Mouse (Mus musculus): Measurements from ENCODE around the gene Sgsm2.

Gene Sgsm2

GRCm38 (mm10) chr11:74840739-74841138, 56.1 kb downstream of the Sgsm2 start:
- no peak for DNase-seq (ENCODE audit: low spot score)

GRCm38 (mm10) chr11:74839860-74840715, 56.8 kb downstream of the Sgsm2 start:
- no peak for DNase-seq (ENCODE audit: low spot score)

DNA sequence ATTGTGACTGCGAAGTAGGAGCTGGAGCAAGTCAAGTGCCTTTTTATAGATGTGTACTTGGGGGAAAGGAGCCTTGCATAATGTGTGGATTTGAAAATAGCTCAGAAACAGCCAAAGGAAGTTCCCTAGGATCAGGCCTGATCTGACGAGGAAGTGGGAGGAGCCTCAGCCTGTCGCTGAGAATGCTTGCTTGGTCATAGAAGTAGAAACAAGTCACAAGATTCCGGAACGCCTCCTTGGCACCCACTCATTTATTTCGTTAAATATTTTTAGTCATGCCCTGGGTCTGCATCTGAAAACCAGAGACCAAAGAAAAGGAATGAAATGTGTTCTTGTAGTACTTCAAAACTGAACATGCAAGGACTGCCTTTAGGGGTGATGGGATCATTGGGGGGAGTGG, 57.9 kb downstream of the Sgsm2 start:
- peak; percentile 87 for DNase-seq (ENCODE audit: low spot score)

DNA sequence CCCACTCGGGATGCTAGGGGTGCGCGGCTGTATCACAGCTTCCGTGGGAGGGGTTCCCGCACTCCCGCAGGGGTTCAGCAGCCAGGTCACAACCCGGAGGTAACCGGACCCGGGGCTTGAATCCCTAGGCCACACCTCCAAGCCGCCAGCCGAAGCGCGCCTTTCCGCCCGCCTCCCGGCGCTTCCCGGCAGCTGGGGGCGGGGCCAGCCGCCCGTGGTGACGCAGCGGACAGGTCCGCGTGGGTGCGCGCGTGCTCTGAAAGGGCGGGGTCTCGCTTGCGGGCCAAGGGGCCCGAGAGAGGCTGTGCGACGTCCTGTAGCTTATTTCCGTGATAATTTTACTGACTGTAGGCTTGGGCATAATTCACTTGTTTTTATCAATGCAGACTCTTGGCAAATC, 58.4 kb downstream of the Sgsm2 start:
- peak; percentile 96 for DNase-seq (ENCODE audit: low spot score)

- DNase-seq (ENCODE audit: low spot score) = peak; percentile 98
Measured at GRCm38 (mm10) chr11:74837694-74838431, 59.0 kb downstream of the Sgsm2 start.

GRCm38 (mm10) chr11:74837056-74837693, 59.7 kb downstream of the Sgsm2 start:
- no peak for DNase-seq (ENCODE audit: low spot score)

GRCm38 (mm10) chr11:74836225-74837055, 60.4 kb downstream of the Sgsm2 start:
- no peak for DNase-seq (ENCODE audit: low spot score)

DNA sequence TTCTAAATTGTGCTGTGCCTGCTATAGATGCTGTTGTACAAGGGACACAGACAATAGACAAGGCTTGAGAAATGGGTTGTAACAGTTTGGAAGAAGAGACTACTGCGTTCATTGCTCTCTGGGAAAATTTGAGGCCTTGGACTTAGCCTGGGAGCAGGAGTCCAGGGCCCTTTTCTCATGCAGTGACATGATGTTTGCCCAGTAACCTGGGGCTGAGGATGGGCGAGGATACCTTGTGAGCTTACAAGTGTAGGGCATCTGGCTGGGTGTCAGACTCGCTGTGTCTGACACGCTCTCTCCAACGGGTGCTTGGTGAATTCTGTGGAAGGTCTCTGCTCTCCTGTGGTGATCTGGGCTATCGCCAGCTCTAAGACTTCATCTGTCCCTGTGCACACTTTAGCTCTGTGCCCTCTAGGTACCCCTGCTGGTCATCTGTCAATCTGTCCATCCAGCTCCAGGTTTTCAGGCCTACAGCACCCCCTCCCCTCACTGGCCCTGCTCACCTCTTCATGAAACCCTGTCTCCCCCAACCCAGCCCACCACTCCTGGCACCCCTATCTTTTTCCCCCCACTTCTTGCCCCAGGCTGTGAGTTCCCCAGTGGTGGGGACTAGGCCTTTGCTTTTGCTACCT, 61.2 kb downstream of the Sgsm2 start:
- DNase-seq (ENCODE audit: low spot score) = no peak

DNA sequence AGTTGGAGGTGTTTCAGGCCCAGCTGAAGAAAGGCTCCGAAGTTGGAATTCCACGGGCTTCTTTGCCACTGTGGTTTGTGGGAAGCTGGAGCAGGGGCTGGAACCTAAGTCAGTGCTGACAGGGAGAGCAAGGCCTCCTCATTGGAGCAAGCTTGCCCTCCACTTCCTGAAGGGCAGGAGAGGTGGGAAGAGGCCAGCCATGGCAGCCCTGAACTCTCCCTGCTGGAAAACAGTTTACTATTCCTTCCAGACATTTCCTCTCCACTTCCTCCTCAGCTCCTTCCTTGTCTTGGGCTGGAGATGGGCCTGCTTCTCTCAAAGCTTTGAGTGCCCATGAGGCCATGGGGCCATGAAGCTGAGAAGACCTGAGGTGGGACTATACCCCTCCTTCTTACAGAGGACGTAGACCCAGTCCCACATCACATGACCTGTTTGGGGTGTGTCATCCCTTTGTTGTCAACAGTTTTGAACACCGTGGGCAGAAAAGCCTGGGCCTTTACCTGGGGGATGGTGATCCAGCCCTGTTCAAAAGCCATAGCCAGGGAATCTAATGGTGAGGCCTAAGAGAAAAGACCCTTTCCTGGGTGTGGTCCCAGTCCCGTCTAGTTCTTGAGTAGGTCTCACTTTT, 62.1 kb downstream of the Sgsm2 start:
- no peak for DNase-seq (ENCODE audit: low spot score)

DNA sequence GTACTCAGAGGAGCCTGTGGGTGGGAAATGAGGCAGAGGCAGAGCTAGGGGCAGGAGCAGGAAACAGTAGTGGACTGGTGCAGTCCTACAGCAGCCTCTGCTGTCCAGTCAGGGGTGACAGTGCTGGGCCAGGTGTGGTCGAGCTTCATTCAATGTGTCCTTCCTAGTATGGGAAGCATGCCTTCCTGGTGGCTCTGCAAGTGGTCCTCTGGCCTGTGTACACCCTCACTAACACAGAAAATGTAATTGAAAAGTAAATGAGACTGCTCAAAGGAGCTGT, 62.6 kb downstream of the Sgsm2 start:
- no peak for DNase-seq (ENCODE audit: low spot score)

GRCm38 (mm10) chr11:74833536-74834358, 63.1 kb downstream of the Sgsm2 start:
- DNase-seq (ENCODE audit: low spot score) = no peak

DNA sequence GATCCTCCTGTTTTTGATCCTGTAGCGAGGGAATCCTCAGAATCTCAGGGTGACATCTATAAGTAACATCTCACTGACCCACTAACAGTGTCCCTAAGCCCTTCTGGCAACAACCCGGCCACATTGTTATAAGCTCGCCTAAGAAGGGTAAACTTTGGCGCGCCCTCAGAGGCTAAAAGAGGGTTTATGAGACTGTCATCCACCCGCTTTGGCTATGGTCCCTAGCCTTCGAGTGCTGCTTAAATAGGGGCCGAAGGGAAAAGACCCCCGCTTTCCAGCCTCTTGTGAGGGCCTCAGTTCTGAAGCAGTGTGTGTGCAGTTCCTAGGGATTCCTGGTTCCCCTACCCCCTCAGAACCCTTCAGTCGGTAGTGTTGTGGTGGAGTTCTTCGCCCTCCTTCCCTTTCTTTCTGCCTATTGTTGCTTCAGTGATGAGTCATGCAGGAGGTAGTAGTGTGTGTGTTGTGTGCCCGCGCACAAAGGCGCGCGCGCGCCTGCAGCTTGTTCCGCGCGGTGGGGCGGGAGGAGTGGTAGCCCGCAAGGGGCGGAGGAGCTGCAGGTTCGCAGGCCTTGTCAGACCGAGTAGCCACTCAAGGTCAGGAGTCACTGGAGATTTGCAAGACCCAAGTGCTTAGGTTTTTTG, 64.2 kb downstream of the Sgsm2 start:
- peak; percentile 72 for DNase-seq (ENCODE audit: low spot score)

- DNase-seq (ENCODE audit: low spot score) = peak; percentile 99
Measured at GRCm38 (mm10) chr11:74831606-74832451, 65.0 kb downstream of the Sgsm2 start.

- DNase-seq (ENCODE audit: low spot score) = peak; percentile 38
Measured at GRCm38 (mm10) chr11:74831191-74831605, 65.7 kb downstream of the Sgsm2 start.

DNA sequence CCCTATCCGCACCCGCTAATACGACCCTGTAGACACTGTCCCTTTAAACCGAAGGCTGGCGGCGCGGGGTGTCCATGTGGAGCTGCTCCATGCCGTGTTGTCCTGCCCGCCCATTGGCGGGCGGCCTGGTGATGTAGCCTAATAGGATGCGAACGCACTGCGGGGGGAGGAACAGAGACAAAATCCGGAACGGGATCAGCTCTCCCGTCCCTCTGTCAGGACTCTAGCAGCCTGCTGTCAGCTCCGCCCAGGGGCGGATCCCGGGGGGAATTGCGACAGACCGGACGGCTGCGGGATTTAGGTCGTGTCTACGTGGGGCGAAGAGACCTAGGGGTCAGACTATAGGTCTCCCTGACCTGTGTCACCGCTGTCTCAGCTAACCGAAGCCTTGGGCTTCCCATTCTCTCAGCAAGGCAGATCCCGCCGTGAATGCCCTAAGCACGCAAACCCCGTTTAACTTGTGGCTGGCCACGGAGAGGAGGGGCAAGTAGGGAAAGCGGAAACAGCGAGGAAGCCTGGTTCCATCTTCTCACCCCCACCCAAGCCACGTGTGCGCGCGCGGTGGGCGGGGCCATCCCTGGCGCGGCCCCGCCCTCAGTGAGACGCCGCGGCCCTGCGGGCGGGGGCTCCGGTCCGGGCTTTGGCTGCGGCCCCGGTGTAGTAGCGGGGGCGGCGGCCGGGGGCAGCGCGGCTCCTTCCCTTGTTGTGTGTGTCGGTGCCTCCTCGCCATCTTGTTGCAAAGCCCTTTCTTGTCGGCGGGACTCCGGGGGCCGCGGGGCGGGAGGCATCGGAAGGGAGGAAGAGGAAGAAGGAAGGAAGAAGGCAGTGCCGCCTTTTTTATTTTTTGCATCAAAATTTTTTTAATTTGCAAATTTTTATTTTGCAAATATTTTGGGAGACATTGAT, 66.4 kb downstream of the Sgsm2 start, which contains the start of gene Mnt:
Gene Mnt, plus strand, starts transcription at position 665 of the 906 bp plus-strand sequence.
- DNase-seq (ENCODE audit: low spot score) = peak; percentile 100

- DNase-seq (ENCODE audit: low spot score) = peak; percentile 90
Measured at GRCm38 (mm10) chr11:74829812-74830211, 67.0 kb downstream of the Sgsm2 start.

DNA sequence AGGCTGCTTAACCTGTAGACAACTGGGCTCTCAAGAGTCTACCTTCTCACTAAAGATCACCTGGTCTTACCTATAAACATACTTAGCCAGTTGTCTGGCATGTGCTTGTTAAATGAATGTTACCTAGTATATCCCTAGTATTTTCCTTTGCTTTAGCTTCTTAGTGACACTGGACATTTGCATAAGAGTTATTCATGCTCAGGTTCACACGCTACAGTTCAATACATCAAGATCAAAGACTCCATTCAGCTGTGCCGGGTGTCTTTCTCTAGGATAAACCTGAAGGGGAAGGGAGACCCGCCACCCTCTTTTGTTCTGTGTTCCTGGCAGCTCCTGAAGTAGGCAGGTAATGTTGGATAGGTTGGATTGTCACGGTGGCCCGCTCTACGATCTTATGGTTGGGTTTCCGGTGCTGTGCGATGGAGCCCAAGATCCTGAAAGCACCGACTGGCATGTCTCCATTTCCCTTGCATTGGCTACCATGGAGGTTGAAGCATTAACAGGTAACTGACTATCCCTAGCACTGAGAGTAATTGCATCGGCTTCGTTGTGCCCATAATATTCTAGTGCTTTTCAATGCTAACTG, 67.8 kb downstream of the Sgsm2 start:
- no peak for DNase-seq (ENCODE audit: low spot score)
